Mouse (Mus musculus) liver, postnatal 0 days (tissue): ENCODE data around the gene Gga3. TPM values are rescaled to one million over a fixed set of nuclear protein-coding genes. Genes with fewer than 3 reads are reported as not detected.

Source experiments
- ATAC-seq: fragments of 200-750 bp; cut with Nextera tagmentation; 2 replicates; pipeline ENCODE4 v1.8.0; 2017; ENCODE audit warnings: mild to moderate bottlenecking, moderate library complexity
- DNase-seq: peaks from one replicate; pipeline ENCODE4 v3.0.0-alpha.2; 2016
- H3K27ac ChIP-seq: fragments of 300-500 bp; sonication (generic); 2 replicates; pipeline ENCODE4 v1.5.1; 2014; ENCODE audit warnings: antibody characterized with exemption, moderate library complexity, mild to moderate bottlenecking, low read depth
- H3K27me3 ChIP-seq: fragments of 300-500 bp; sonication (generic); 2 replicates; pipeline ENCODE4 v1.6.1; 2014; ENCODE audit warnings: low read length, control low read depth, mixed read lengths; ENCODE audit not compliant: insufficient read depth
- H3K36me3 ChIP-seq: fragments of 300-500 bp; sonication (generic); replicated peaks from 2 replicates; pipeline ENCODE4 v1.6.1; 2014; ENCODE audit warnings: mild to moderate bottlenecking, control low read depth, low read length, moderate library complexity, mixed read lengths; ENCODE audit not compliant: insufficient read depth
- H3K4me1 ChIP-seq: fragments of 300-500 bp; sonication (generic); 2 replicates; pipeline ENCODE4 v1.6.1; 2014; ENCODE audit warnings: antibody characterized with exemption, mild to moderate bottlenecking, control low read depth; ENCODE audit not compliant: insufficient read depth
- H3K4me2 ChIP-seq: fragments of 300-500 bp; sonication (generic); 2 replicates; pipeline ENCODE4 v1.6.1; 2014; ENCODE audit warnings: low read depth, mild to moderate bottlenecking, low read length, moderate library complexity, mixed read lengths
- H3K4me3 ChIP-seq: fragments of 300-500 bp; sonication (generic); 2 replicates; pipeline ENCODE4 v1.5.1; 2014; ENCODE audit warnings: low read depth, low read length
- H3K9ac ChIP-seq: fragments of 300-500 bp; sonication (generic); replicated peaks from 2 replicates; pipeline ENCODE4 v1.6.1; 2014; ENCODE audit warnings: mild to moderate bottlenecking, moderate library complexity
- H3K9me3 ChIP-seq: fragments of 300-500 bp; sonication (generic); 2 replicates; pipeline ENCODE4 v1.6.1; 2016; ENCODE audit warnings: mild to moderate bottlenecking, control low read depth, low read length, mixed read lengths
- CTCF ChIP-seq: sonication (generic); IDR thresholded peaks from 2 replicates; pipeline ENCODE4 v1.5.1; 2016; ENCODE audit warnings: antibody characterized with exemption, low read depth
- EP300 ChIP-seq: IDR thresholded peaks from 2 replicates; pipeline ENCODE4 v1.6.1; 2016; ENCODE audit warnings: antibody characterized with exemption, low read depth, mild to moderate bottlenecking
- WGBS: fragments of 180-500 bp; shearing (Covaris S2); extraction: QIAGEN DNeasy Blood & Tissue Kit; methylation state at CpG from one replicate; pipeline ENCODE4 v1.1.7; 2014; ENCODE audit not compliant: insufficient replicate concordance; 5-methylcytosine and 5-hydroxymethylcytosine counted together
- polyA plus RNA-seq: library from polyadenylated mRNA; unstranded; fragments of >200 nt; fragmentation: Nextera tagmentation; extraction: Ambion mirVana; gene quantifications from 2 replicates; pipeline ENCODE4 v1.2.1, GENCODE M21; 2015

Gga3 gene
- polyA plus RNA-seq, 1 experiment from 2014 or later = 3.5 TPM

GRCm38 (mm10) chr11:115639540-115639939 lies 35.7 kb upstream of the Gga3 start:
- Histone ChIP-seq H3K36me3 (peaks cover 14% of the 10 kb centered on the region; the same call in 1 of the 2 replicates), H3K4me1 (peaks cover 18% of the 10 kb centered on the region), H3K9me3 (no peaks in the 10 kb centered on the region), H3K27me3 (no peaks in the 10 kb centered on the region), H3K4me2 (no peak overlapping the region), H3K27ac (no peak overlapping the region), H3K4me3 (no peak overlapping the region), H3K9ac (no peak overlapping the region; the same call in 1 of the 2 replicates)
- ATAC-seq = no peak
- TF ChIP-seq EP300 (no peak), CTCF (no peak)
- no peak for DNase-seq
- 77% methylated on average over 4 of the region's 4 CpGs for WGBS

GRCm38 (mm10) chr11:115638498-115639409 lies 34.9 kb upstream of the Gga3 start:
- Histone ChIP-seq H3K4me3 (no peak overlapping the region), H3K9ac (no peak overlapping the region; the same call in 1 of the 2 replicates), H3K27ac (no peak overlapping the region), H3K4me2 (no peak overlapping the region), H3K9me3 (no peaks in the 10 kb centered on the region), H3K27me3 (no peaks in the 10 kb centered on the region), H3K4me1 (peaks cover 18% of the 10 kb centered on the region), H3K36me3 (0 out of 2 replicates have a peak, but pooled peaks cover 9% of the 10 kb centered on the region)
- TF ChIP-seq CTCF = no peak
- TF ChIP-seq EP300 = no peak
- no peak for ATAC-seq
- DNase-seq = no peak
- 38% methylated on average over 5 of the region's 5 CpGs for WGBS

GRCm38 (mm10) chr11:115636960-115637359 lies 33.1 kb upstream of the Gga3 start:
- H3K4me1 ChIP-seq = peaks cover 18% of the 10 kb centered on the region
- ATAC-seq = no peak
- no peak for DNase-seq
- no peak overlapping the region for H3K9ac ChIP-seq
- H3K4me3 ChIP-seq = no peak overlapping the region
- H3K27ac ChIP-seq = no peak overlapping the region
- no peaks in the 10 kb centered on the region for H3K36me3 ChIP-seq
- WGBS = 75% methylated on average over 3 of the region's 3 CpGs
- no peak for TF ChIP-seq CTCF
- no peak for TF ChIP-seq EP300
- H3K4me2 ChIP-seq = no peak overlapping the region
- H3K27me3 ChIP-seq = no peaks in the 10 kb centered on the region
- H3K9me3 ChIP-seq = no peaks in the 10 kb centered on the region

GRCm38 (mm10) chr11:115635484-115635883 lies 31.6 kb upstream of the Gga3 start:
- Histone ChIP-seq H3K4me2 (no peak overlapping the region), H3K27ac (no peak overlapping the region), H3K27me3 (no peaks in the 10 kb centered on the region), H3K4me1 (peaks cover 10% of the 10 kb centered on the region), H3K9ac (no peak overlapping the region), H3K9me3 (no peaks in the 10 kb centered on the region), H3K36me3 (no peaks in the 10 kb centered on the region), H3K4me3 (no peak overlapping the region)
- no peak for TF ChIP-seq EP300
- no peak for TF ChIP-seq CTCF
- ATAC-seq (no peak), DNase-seq (no peak)
- WGBS = 72% methylated on average over 8 of the region's 8 CpGs

GRCm38 (mm10) chr11:115635041-115635440 lies 31.2 kb upstream of the Gga3 start:
- H3K9ac ChIP-seq = no peak overlapping the region
- no peak overlapping the region for H3K4me2 ChIP-seq
- H3K9me3 ChIP-seq = no peaks in the 10 kb centered on the region
- 79% methylated on average over 8 of the region's 8 CpGs for WGBS
- no peaks in the 10 kb centered on the region for H3K36me3 ChIP-seq
- no peak for DNase-seq
- peaks cover 10% of the 10 kb centered on the region for H3K4me1 ChIP-seq
- no peaks in the 10 kb centered on the region for H3K27me3 ChIP-seq
- TF ChIP-seq CTCF (no peak), EP300 (no peak)
- no peak overlapping the region for H3K27ac ChIP-seq
- no peak overlapping the region for H3K4me3 ChIP-seq
- no peak for ATAC-seq

- Histone ChIP-seq H3K4me3 (no peak overlapping the region), H3K9me3 (no peaks in the 10 kb centered on the region), H3K36me3 (no peaks in the 10 kb centered on the region), H3K27ac (no peak overlapping the region), H3K27me3 (no peaks in the 10 kb centered on the region), H3K4me1 (peaks cover 5% of the 10 kb centered on the region), H3K4me2 (no peak overlapping the region), H3K9ac (no peak overlapping the region)
- DNase-seq (no peak), ATAC-seq (no peak)
- WGBS = 57% methylated on average over 4 of the region's 4 CpGs
- TF ChIP-seq CTCF (no peak), EP300 (no peak)
Observed at GRCm38 (mm10) chr11:115634109-115634508, 30.3 kb upstream of the Gga3 start.
